Mouse (Mus musculus): ENCODE results near the gene C87414. TPM values are rescaled to one million over a fixed set of nuclear protein-coding genes. Genes with fewer than 3 reads are reported as not detected.
"Not testable (repeated sequence)": the region's sequence is repeated elsewhere in the genome, so short reads cannot be mapped to it uniquely, and the experiment has no call there.

The C87414 gene
- not detected for total RNA-seq (2021)
- long read RNA-seq, result 0 reads

DNA sequence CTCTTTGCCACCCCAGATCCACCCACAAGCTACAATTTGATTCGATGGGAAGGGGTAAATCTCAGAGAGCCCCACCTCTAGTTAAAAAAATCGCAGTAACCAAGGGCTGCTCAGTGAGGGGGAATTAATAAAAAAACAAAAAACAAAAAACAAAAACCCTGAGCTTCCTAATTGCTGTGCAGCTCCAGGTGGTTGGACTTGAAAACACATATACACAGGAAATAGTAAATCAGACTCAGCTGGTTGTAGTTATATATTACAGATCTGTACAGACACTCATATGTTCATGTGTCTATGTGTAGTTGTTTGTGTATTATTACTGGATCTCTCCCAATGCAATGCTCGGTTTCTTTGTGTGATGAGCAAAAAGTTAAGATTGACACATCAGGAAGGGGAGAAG, at the start of gene C87414:
Gene C87414 (minus strand): TSS at position 101 of the 400 bp plus-strand sequence.
- DNase-seq (ENCODE audit: low spot score in 2 of 2), result not testable (repeated sequence)

DNA sequence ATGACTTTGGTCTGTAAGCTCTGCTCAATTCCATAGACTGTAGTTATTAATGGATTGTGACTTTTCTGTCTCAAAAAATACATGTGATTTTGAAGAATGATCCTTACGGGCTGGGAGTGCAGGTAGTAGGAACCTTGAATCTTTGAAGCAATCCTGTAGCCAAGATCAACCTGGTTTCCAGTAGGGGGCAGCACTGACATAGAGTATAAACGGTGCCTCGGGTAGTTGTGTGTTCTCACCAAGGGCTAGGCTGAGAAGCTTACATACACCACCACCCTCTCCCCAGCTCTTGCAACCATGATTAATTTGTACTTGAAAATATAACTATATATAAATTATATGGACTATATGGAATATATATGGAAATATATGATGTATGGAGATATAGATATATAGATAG, 13.3 kb upstream of the C87414 start:
- DNase-seq (ENCODE audit: low spot score in 2 of 2), result peak in 1 of 2 experiments; percentile 11

Other genes starting within 250 kb of the C87414 start
- gene Gm16427, start 131.4 kb downstream of the C87414 start, total RNA-seq (2021), result not detected
- not detected for gene Gm7792, start 172.2 kb upstream of the C87414 start, total RNA-seq (2021)